Mouse (Mus musculus) megakaryocyte, adult 5-6 weeks (primary cell): ENCODE data around the gene Acp7. TPM values are rescaled to one million over a fixed set of nuclear protein-coding genes. Genes with fewer than 3 reads are reported as not detected.
"Not testable (repeated sequence)": the region's sequence is repeated elsewhere in the genome, so short reads cannot be mapped to it uniquely, and the experiment has no call there.

Source experiments
- ATAC-seq: 2 replicates; pipeline ENCODE4 v1.8.0; 2016; ENCODE audit warnings: mild to moderate bottlenecking, inconsistent platforms; ENCODE audit not compliant: poor library complexity, severe bottlenecking
- total RNA-seq, 2 experiments: library from RNA; stranded (forward) in 1 of 2; stranded (reverse) in 1 of 2; fragments of 153-499, 151-499 nt in 1 of 2; fragments of 221-1000, 200-1000 nt in 1 of 2; gene quantifications; 2 replicates each; pipeline versions ENCODE4 v1.2.3 to v1.2.4; 2015 to 2017

The Acp7 gene
- total RNA-seq (2015) (not detected in 2 replicates), total RNA-seq (2017) (not detected in 2 replicates)

GRCm38 (mm10) chr7:28631073-28631472, at the start of gene Acp7:
Acp7 (minus strand) TSS chr7:28631332.
- ATAC-seq, result no peak

- ATAC-seq, result no peak
Measured at GRCm38 (mm10) chr7:28677624-28678023, 46.5 kb upstream of the Acp7 start.

- no peak for ATAC-seq
Measured at GRCm38 (mm10) chr7:28676811-28677541, 45.8 kb upstream of the Acp7 start.

GRCm38 (mm10) chr7:28675746-28676145, 44.6 kb upstream of the Acp7 start:
- ATAC-seq, result no peak

GRCm38 (mm10) chr7:28674994-28675393, 43.9 kb upstream of the Acp7 start:
- ATAC-seq, result 0 out of 2 replicates have a peak, but pooled peaks have one; percentile 38

- not testable (repeated sequence) for ATAC-seq
Measured at GRCm38 (mm10) chr7:28672786-28673185, 41.7 kb upstream of the Acp7 start.

GRCm38 (mm10) chr7:28672276-28672675, 41.1 kb upstream of the Acp7 start:
- no peak for ATAC-seq

- ATAC-seq, result peak; percentile 82
Measured at GRCm38 (mm10) chr7:28671172-28671571, 40.0 kb upstream of the Acp7 start.

- ATAC-seq, result no peak
Measured at GRCm38 (mm10) chr7:28665620-28666579, 34.8 kb upstream of the Acp7 start.

- ATAC-seq, result no peak
Measured at GRCm38 (mm10) chr7:28656430-28656829, 25.3 kb upstream of the Acp7 start.

- ATAC-seq, result no peak
Measured at GRCm38 (mm10) chr7:28651157-28651556, 20.0 kb upstream of the Acp7 start.

GRCm38 (mm10) chr7:28647016-28647415, 15.9 kb upstream of the Acp7 start:
- no peak for ATAC-seq

GRCm38 (mm10) chr7:28645947-28646475, 14.9 kb upstream of the Acp7 start:
- ATAC-seq, result no peak

- ATAC-seq, result no peak
Measured at GRCm38 (mm10) chr7:28645366-28645765, 14.2 kb upstream of the Acp7 start.

GRCm38 (mm10) chr7:28641546-28641945, 10.4 kb upstream of the Acp7 start:
- ATAC-seq, result no peak

- no peak for ATAC-seq
Measured at GRCm38 (mm10) chr7:28637511-28637910, 6.4 kb upstream of the Acp7 start.

GRCm38 (mm10) chr7:28634128-28634527, 3.0 kb upstream of the Acp7 start:
- ATAC-seq, result no peak

- ATAC-seq, result no peak
Measured at GRCm38 (mm10) chr7:28624791-28625190, 6.3 kb downstream of the Acp7 start.

- no peak for ATAC-seq
Measured at GRCm38 (mm10) chr7:28619098-28619715, 11.9 kb downstream of the Acp7 start.

- ATAC-seq, result no peak
Measured at GRCm38 (mm10) chr7:28605951-28606350, 25.2 kb downstream of the Acp7 start.

GRCm38 (mm10) chr7:28603788-28604187, 27.3 kb downstream of the Acp7 start:
- not testable (repeated sequence) for ATAC-seq
